Mouse (Mus musculus) gastrocnemius, adult 18-20 months (tissue): ENCODE results near the gene Terb2. TPM values are rescaled to one million over a fixed set of nuclear protein-coding genes. Genes with fewer than 3 reads are reported as not detected.
A peak's percentile ranks its signal among the peaks of the same experiment; 100 is the strongest.
"Not testable (repeated sequence)": the region's sequence is repeated elsewhere in the genome, so short reads cannot be mapped to it uniquely, and the experiment has no call there.

ENCODE experiments used
- DNase-seq: peaks from one replicate; pipeline ENCODE4 v3.0.0; 2021; ENCODE audit warnings: low spot score
- total RNA-seq, 2 experiments: library from RNA; stranded (reverse); gene quantifications; 2 replicates each; pipeline ENCODE4 v1.2.3; 2021

The Terb2 gene
- total RNA-seq, 2 experiments from 2014 or later: not detected

DNA sequence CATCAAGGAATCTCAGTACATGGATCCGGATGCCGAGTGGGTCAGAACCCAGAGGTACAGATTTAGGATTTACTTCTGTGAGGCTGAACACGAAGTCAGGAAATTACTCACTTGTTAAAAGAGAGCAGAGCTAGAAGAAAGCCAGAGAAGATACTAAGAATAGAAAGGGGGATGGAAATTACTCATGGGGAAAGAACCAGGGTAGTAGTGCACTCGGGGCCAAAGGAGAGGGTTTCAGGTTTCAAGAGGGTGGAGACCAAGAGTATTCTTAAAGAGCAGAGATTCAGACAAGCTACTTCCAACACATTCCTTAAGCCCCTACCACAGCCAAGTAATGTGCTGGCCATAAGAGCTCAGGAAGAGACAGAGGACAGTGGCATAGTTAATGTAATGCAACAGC, 24.5 kb upstream of the Terb2 start:
- no peak for DNase-seq

DNA sequence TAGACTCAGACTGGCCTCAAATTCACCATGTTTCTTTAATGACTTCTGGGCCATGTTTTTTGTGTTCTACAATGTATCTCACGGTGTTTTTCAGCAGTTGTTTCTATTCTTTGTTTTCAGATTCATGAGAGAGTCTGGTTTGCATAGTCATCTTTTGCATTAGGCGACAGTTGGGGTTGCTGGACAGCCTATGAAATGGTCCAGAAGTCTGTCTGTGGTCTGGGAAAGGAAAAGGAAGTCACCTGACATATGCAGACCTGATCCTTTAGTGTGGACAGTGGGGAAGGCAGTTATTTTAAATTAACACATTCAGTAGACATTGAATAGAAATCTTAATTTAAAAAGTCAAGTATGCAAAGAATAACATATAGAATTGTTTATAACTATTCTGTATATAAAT, 23.5 kb upstream of the Terb2 start:
- no peak for DNase-seq

DNA sequence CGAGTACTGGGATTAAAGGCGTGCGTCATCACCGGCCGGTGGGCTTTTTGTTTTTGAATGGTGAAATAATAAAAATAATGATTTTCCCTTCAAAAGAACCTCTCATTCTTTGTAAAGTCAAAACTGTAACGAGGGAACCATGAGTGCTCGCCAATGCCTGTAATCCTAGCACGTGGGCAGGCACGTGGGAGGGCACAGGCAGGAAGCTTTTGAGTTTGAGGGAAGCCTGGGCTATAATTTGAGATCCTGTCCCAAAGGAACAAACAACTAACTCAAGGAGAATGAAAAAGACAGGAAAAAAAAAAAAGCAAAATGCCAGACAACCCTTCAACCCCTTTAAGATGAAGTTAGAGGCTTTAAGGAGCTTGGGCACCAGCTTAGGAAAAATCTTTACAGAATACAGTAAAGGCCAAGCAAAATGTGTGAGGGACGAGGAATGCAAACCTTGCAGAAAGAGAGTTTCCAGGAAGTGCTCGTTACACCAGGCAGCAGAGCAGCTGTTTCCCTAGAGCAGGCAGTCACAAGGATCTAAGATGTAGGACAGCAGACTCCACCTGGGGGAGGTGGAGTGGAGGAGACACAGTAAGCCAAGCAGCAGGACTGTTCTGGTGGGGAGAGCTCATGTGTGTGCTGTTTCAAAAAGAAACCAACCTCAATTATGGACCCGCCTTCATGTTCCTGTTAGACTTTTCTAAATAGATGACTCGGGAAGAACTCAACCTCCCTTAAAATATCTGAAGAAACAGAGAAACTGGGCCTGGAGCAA, 22.5 kb upstream of the Terb2 start:
- DNase-seq: no peak

DNA sequence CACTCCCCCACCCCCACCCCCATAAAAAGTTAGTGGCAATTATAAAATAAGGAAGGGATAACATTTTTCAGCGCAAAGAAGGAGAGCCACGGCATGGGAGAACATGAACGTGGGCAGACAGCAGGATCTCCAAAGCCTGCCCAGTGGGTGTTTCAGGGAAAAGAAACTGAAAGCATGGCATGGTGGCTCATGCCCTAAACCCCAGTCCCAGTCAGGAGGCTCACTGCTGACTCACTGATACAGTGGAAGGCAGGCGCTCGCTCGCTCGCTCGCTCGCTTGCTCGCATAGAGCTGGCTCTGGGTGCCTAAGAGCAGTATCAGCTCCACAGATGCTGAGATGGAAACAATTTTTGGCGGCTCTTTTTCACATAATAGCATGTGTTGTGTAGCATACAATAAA, 21.8 kb upstream of the Terb2 start:
- DNase-seq: no peak

DNA sequence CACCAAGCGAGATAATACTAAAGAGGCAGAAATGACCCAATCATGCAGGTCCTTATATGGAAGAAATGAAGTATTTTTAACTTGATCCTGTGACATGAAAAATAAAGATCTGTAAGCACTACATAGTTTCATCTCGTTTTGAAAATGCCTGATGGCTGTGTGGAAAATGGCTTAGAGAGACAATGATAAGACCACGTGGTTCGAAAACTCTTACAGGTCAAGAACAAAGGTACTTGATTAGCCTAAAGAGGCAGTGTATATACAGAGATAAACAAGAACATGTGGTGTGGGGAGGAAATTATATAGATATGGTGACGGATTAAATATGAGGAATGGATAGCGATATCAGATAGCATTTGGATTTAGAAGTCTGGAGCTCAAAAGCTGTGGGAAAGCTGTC, 14.8 kb upstream of the Terb2 start:
- DNase-seq: no peak

DNA sequence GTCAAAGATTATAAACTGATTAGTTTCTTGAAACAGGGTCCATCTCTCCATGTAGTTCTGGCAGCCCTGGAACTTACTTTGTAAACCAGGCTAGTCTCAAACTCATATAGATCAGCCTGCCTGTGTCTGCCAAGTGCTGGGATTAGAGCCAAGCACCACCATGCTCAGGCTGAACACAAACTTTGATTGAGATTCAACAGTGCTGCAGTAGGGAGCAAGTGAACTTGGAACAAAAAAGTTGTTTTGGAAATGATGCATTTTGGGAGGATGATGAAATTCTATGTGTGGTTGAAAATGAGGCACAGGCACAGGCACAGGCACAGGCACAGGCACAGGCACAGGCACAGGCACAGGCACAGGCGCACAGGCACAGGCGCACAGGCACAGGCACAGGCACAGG, 13.9 kb upstream of the Terb2 start:
- DNase-seq: no peak

DNA sequence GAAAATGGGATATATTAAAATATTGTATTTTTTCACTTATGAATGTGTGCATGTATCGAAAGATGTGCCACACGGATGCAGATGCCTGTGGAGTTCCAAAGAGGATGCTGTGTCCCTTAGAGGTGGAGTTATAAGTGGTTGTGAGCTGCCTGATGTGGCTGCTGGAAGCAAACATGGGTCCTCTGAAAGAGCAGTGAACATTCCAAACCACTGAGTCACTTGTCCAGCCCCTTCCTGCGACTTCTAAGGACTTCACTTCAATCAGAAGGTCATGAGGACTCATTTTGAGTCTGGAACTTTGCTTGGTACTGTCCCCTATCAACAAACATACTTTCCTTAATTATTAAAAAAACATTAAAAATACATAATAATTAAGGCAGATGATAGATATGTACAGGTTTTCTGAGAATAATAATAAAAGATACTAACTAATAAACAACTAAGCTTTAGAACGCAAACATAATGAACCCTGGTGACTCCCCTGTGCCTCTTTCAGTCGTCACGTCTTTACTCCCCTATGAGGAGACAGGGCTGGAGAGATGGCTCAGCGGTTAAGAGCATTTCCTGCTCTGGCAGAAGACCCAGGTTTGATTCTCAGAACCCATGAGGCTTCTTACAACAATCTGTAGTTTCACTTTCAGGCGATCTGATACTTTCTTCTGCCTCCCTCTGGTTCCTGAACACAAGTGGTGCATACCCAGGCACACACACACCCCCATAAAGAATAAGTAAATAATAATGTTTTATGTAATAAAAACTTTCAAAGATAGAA, 5.8 kb upstream of the Terb2 start:
- no peak for DNase-seq

DNA sequence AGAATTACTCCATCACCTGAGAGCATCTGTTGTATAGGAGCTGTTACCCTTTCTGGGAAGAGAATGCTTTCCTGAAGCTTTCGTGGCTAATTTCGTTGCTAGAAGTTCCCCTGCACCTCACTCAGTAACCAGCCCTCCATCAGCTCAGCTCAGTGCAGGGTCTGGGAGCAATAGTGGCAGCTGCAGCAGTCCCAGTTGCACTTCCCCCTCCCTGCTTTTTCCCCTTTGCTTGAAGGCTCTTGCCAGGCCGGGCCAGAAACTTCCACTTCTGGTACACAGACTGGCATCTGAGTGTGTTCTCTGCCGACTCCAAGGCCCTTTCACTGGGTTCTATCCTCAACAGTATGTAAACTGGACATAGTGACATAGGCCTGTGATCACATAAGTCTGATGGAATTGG, 986 bp upstream of the Terb2 start:
- DNase-seq: no peak

DNA sequence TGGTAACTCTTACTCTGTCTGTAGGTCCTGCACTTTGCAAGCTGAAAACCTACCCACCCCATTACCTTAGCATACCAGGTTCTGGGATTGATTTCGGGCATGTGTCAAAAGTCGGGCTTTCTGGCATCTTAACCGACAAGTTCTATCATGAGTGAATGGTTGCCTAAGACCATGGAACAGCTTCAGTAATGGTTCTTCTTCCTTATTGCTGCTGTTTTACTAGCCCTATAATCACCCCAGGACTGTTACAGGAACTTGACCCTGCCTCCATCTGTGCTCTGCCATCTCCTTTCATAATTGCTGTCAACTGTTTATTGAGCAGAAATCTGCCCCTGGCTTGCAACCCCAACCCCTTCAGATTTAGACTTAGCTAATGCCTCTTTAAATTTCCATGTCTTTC, 679 bp downstream of the Terb2 start:
- no peak for DNase-seq

DNA sequence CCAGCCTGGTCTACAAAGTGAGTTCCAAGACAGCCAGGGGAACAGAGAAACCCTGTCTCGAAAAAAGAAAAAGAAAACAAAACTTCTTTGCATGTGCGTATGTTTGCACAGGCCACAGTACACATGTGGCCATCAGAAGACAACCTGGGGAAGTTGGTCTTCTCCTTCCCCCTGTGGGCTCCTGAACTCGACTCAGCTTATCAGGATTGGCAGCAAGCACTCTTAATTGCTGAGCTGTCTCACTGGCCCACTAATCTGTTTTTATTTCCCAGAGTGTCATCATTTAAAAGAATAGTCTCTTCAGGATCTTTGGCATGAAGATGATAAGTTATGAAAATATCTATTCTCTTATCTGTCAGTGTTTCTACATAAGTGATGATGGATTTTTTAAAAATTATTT, 5.8 kb downstream of the Terb2 start:
- no peak for DNase-seq

DNA sequence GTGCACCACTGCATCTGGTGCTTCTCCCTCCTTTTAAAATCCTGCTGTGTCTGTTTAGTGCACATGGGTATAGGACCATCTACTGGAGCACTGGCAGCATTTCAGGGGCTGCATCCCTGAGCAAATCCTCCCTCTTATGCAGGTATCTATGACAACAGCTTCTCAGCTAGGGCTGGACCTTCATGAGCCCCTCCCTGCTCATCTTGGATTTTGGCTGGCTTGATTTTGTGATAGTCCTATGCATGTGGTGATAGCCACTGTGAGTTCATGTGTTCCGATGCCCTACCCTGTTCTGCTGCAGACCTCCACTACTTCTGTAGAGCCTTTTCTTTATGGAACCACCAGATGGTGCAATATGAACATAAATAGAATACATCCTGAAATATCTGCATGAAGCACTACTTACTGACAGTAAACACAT, 8.4 kb downstream of the Terb2 start:
- DNase-seq: peak; percentile 9

DNA sequence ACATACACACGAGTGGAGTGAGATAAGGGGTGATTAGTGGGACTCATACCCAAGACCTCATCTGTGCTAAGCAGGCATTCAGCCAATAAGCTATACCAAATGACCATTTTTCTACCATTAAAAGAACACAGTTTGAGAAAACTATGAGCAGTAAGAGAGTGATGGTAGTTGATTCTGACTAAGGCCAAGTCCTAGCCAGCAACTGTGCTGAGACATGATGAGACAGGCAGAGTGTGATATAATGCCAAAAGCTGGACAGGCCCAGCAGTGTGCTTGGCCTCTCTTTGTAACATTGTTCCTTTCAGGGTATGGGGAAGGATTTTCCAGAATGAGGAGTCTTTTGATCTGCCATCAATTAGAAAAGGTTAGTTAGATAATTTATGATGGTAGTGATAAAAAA, 15.4 kb downstream of the Terb2 start:
- no peak for DNase-seq

DNA sequence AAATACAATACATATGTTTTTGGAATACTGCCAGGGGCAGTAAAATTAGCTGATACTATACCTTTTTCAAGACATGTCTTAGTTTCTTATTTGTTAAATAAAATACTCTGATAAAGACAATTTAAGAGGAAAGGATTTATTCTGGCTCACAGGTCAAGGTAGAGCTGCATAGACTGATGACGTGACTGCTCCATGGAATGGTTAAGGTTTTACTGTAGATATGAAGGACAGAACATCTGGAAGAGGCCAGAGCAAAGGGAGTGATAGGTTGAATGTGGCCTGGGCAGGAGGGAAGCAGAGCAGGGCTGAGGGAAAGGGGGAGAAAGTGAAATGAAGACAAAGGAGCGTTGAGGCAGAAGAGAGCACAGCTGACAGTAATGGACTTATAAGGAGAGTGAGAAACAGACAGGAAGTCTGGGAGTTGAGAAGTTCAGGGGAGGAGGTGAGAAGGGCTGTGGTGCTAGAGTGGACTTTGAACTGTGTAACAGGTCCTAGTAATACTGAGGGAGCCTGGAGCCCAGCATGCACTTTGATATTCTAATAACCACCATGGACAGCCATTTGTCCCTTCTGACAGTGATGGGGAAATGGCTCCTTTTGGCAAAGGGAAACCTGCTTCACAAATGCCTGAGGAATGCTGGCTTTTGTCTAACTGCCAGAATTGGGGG, 20.5 kb downstream of the Terb2 start:
- DNase-seq: no peak

DNA sequence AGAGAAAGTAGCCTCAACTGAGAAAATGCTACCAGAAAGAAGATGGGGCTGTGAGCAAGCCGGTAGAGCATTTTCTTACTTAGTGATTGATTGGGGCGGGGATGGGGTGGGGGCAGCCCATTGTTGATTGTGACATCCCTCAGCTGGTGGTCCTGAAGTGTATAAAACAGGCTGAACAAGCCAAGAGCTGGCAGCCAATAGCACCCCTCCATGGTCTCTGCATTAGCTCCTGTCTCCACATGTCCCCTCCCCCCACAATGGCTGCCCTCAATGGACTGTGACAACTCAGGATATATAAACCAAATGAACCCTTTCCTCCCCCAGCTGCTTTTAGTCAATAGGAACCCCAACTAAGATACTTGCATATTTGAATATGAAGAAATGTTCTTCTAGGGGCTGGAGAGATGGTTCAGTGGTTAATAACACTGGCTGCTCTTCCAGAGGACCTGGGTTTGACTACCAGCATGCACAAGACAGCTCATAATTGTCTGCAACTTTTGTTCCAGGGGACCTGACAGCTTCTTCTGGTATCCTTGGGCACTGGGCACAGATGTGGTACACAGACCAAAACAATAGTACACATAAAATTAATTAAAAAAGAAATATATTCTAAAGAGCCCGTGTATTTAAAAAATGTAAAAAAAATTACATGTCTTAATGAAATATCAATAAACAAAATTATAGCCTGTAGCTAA, 24.6 kb downstream of the Terb2 start:
- no peak for DNase-seq

DNA sequence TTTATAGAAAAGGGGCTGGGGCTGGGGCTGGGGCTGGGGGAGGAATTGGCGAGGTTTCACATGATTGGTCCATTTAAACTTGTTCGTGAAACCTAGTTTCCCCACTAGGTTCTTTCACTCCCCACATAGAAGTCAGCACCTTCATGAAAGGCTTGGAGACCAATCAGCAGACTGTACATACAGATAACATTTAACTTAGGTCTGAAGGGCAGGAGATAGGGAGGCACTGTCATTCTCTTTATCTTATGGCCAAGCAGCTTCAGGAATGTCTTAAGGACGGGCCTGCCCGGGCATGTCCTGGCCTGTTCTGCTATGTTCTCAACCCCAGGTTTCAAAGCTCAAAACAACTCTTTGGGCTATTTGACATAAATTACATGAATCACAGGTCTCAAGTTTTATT, 31.0 kb downstream of the Terb2 start:
- not testable (repeated sequence) for DNase-seq

DNA sequence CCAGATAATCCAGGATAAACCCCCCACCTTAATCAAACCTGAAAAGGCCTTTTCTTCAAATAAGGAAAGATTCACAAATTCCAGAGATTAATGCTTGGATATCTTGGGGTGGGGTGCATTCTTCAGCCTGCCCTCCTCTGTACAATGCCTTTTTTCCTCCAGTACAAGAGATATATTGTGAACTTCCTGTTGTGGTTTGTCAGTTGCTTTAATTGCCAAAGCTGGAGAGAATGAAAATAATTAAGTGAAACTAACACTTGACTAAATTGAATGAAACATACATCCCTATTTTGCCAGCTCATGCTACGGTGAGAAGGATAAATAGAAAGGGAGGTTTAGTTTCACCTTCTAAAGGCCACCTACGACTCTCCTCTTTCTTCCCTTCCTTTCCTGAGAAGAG, 32.2 kb downstream of the Terb2 start:
- DNase-seq: no peak

DNA sequence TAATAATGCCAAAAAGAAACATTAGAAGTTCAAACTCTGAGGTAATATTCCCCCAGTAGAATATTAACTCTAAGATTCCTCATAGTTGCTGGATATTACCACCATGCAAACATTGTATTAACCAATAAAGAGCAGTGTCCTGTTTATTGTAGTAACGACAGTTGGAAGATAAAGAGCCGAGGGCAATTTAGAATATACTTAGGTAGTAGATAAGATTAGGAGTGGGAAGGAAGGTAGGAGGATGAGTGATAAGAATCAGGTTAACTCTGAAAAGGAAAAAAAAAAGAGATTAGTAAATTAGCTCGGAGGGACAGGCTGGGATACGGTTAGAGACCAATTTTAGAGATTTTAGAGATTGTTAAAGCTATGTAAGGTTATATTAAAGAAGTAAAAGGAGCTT, 35.3 kb downstream of the Terb2 start:
- DNase-seq: no peak

DNA sequence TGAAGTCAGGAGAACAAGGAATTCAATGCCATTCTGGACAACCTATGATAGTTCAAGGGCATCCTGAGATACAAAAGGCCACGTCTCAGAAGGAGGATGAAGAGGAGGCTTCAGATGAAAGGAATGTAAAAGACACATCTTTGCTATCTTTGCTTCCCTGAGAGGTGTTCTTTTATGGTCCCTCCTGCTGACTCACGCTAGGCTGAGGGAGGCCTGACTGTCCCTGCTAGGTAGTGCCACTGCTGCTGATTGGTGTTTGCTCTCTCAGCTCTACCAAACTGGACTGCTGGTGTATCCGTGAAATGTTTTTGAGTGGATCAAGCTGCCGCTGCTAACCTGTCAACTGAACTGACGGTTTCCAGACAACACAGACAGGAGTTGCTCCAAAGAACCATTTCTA, 35.7 kb downstream of the Terb2 start:
- no peak for DNase-seq

DNA sequence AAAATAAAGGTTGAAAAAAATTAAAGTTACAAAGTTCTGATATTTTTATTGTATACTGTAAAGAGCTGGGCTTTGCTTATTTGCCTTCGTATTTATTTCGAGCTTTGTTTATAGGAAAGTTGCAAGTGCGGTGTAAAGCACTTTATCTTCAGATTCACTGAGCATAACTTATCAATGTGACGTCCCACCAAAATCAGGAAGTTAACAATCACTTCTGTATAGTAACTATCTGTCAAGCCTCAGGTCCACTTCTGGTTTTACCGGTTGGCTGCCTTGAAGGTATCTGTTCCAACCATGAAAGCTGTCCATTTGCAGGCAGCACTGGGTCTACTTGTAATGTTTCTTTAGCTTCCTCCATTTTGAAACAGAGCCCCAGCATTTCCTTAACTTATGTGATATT, 36.2 kb downstream of the Terb2 start:
- DNase-seq: no peak

DNA sequence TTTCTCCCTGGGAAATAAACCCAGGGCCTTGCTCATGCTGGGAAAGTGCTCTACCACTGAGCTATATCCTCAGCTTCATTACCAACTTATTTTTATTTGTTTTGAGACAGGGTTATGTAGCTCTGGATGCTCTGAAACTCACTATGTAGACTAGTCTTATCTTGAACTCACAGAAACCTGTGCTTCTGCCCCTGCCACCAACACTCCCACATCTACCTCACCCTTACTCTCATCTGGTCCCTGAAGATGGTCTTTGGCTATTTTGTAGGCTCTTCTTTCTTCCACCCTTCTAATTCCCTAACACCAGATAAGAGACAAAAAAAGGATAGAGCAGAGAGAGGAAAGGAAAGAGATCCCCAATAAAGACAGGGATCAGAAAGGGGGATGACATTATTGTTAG, 37.6 kb downstream of the Terb2 start:
- no peak for DNase-seq

DNA sequence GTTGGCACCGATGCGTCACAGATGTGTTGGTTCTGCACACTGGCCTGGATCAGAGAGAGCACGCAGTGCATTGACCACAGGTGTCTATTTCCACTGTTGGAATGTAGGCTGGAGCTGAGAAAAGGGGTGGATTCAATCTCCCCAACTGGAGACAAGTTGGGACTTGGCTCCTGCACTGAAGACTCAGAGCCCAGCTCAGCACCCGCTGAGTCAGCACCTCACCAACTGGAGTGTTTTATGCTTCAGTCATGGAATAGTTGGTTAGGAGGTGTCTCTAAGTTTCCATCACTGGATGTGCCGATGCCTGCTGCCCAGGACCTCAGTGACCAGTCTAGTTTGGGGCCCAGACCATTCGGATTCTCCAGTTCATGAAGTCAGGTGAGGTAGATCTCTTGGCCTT, 44.3 kb downstream of the Terb2 start:
- no peak for DNase-seq

DNA sequence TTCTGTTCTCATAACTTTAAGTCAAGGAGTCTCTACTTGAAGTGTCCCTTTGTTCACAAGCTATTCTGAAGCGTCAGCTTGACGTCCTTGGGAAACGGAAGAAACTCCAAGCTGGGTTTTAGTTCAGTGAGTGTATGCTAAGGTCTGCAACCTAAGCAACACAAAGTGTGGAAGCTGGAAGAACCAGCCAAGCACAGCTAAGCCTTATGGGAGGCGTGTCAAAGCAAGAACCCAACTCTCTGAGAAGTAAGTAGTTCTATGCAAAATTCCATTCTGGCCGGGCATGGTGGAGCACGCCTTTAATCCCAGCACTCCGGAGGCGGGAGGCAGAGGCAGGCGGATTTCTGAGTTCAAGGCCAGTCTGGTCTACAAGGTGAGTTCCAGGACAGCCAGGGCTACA, 45.5 kb downstream of the Terb2 start:
- DNase-seq: no peak
